Mouse (Mus musculus): Measurements from ENCODE around the gene BC003965.

BC003965 gene

DNA sequence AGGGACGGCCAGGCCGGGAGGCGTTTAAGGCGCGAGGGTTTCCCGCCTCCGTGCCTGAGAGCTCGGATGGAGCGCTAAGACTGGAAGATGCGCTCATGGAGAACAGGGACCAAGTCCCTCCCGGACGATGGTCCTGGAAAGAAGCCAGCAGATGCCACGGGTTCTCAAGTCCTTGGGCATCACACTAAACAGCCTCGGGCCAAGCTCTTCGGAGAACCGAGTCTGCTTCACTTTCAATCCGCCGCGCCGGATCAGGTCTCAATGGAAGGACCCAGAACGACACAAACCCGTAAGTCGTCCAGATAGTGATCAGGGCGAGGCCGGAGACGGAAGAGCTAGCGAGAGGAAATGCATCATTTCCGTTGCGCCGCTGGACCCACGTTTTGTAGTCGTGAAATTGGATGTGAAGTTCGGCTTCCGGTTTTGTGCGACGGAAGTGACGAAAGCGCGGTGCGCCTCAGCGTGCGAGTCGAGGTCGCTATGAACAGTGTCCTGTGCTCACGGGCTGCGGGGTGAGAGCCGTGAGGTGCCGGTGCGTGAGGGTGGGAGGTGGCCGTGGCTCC lies at the start of gene BC003965:
BC003965 (plus strand) TSS at position 426 of the 563 bp plus-strand sequence.
- DNase-seq (ENCODE audit: low read depth), result peak; percentile 93

DNA sequence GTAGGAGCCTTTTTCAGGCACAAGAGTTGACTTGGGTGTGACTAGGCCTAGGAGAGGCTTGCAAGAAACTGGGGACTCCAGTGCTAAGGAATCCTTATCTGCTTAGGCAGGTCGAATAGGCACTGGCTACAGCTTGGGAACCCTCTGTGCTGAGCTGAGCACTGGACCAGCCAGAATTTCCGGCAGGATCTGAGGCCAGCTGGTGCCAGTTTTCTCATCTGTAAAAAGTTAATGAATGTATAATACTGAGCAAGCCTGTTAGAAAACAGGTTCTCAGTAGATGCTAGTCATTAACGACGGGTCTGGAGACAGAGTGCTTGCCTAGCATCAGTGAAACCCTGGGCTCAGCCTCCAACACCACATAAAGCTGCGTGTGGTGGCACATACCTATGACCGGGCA lies 48.7 kb upstream of the BC003965 start:
- DNase-seq (ENCODE audit: low read depth), result no peak

DNA sequence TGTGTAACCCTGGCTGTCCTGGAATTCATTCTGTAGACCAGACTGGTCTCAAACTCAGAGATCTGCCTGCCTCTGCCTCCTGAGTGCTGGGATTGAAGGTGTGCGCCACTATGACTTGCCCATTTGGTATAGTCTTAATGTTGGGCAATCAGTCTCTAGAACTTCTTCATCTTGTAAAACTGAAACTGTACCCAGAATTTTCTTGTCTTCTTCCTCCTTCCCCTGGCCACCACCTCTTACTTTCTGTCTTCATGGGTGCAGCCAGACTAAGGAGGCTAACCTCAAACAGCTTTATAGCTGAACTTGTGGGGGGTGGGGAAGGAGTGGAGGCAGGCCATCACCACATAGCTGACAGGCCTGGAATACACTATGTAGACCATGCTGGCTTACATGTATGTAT lies 45.6 kb upstream of the BC003965 start:
- DNase-seq (ENCODE audit: low read depth), result no peak

DNA sequence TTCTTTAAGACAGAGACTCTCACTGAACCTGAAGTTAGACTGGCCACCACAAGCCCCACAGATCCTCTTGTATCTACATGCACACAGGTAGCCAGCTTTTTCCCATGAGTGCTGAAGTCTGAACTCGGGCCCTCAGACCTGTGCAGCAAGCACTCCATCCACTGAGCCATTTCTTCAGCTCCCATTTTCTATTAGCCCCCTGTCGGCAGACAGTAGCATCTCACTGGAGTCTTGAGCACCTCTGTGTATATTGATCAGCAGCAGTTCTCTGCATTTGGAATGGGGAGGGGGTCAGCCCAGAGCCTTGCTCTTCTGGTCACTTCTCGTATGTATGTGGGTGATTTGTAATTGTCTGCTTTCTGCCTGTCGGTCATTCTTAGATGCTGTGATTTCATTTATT lies 44.4 kb upstream of the BC003965 start:
- DNase-seq (ENCODE audit: low read depth), result no peak

DNA sequence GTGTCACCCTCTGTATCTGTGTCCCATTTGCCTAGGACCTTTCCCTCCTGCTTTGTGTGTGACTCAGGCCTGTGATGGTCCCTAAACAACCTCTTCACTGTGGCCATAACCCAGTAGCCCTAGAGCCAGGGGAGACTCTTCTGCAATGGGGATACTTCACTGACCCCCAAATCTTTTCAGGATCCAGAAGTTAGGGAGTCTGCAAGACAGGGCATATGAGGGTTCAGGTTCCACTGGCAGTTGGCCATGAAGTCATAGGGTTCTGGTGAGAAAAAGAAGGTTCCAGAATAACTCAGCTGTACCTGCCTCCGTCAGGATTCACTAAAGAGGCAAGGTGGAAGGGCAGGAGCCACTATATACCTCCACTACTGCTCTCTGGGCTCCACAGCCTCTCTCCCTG lies 22.2 kb upstream of the BC003965 start, which contains the start of gene Ccdc154:
Ccdc154 (plus strand) TSS at position 301 of the 400 bp plus-strand sequence.
- DNase-seq (ENCODE audit: low read depth), result no peak

DNA sequence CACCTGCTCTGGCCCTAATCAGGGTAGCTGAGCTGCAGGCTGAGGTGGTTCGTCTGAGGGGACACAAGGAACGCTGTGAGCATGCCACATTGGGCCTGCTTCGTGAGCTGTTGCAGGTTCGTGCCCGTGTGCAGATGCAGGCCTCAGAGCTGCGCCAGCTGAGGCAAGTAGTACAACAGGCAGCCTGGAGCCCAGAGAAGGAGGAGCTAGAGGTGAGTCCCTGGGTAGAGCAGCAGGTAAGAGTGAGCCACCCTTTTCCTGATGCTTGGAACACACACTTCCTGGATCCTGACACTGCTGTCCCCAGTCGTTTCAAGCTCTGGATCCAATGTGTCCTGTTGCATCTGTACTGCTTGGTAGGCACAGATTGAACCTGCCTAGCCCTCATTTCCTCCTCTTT lies 21.0 kb upstream of the BC003965 start:
- DNase-seq (ENCODE audit: low read depth), result no peak

DNA sequence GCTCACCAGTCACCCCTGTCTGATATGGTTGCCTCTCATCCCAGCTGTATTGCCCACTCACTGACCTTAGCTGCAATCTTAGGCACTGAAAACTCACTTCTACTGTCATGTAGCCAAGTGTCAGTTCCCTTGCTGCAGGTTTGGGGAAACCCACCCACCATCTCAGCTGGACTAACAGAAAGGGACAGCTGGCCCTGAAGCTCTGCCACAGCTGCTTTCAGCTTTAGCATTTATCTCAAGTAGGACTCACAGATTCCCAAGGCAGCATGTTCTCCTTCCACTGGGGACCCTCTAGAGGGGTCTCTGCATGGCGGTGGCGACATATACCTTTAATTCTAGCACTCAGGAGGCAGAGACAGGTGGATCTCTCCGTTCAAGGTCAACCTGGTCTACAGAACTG lies 19.6 kb upstream of the BC003965 start:
- DNase-seq (ENCODE audit: low read depth), result no peak

DNA sequence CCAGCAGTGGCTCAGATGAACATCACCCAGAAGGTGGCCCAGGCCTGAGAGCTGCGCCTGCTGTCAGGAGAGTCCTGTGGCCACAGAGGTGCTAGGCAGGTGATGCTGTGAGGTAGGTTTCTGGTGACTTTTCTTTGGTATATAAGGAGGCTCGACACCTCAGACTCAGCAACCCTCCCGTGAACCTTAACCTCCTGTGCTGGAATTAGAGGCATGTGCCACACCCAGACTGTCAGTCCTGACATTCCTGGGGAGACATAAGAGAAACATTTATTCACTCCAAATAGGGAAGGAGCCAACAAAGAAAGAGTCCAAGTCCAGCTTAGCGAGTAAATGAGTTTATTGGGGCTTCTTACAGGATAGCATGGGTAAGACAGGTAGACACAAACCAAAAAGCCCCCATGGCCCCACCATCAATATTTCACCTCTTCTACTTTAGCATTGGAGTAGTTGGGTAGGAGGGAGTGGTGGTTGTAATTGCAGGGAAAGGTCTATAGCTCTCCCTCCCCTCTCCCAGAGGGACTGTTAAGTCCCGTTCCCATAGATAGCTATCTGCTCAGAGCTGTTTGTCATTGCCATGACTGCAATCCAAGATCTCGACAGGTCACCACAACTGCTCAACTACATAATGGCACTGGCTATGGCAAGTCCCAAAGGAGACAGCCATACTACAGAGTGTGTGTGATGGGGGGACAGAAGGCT lies 18.2 kb upstream of the BC003965 start:
- DNase-seq (ENCODE audit: low read depth), result no peak

DNA sequence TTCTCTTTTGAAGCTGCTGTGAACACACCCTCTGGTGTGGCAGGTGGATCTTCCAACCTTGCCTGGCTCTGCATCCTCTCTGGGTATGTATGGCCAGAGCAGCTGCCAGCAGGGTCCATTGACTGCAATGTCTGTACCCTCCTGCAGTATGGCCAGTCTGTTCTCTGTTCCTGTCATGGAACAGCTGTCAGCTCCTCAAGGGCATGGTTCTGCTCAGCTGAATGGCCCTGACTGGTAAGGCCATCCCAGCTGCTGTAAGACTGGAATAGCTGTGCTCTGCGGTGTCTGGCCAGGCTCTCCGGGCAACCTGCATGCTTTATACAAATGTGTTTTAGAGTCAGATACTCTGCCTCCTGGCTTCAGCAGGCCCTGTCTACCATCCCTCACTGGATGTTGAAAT lies 14.6 kb upstream of the BC003965 start:
- no peak for DNase-seq (ENCODE audit: low read depth)

DNA sequence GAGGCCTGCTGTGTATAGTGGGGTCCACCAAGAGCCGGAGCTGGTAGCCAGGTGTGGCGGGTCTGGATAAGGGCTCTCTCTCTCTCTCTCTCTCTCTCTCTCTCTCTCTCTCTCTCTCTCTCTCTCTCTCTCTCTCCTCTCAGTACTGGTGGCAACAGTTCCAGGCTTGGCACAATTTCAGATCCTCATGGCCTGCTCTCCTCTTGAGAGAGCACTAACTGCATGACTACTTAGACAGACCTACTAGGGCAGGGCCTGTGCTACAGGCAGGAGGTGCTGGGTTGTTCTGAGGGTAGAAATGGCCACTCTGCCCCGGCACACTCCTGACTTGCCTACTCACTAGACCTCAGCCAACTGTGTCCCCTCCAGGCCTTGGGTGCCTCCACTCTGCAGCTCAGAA lies 11.8 kb upstream of the BC003965 start:
- no peak for DNase-seq (ENCODE audit: low read depth)

DNA sequence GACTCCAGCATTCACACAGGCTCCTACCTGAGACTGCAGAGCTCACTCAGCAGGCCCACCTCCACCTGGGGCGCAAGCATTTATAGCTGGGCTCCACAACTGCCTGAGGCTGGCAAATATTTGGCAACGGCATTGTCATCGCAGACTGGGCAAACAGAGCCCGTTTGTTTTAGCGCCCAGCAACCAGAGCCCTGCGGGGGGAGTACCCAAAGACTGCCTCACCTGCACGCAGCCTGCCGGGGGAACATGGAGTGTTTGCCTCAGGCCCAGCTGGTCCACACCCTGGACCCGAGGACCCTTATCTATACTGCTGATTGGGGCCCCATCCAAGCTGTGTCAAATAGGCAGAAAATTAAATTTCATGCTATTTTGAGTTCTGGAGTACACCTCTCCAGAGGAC lies 8.9 kb upstream of the BC003965 start, which contains the start of gene Gm38655:
Gm38655 (minus strand) TSS at position 61 of the 400 bp plus-strand sequence.
- DNase-seq (ENCODE audit: low read depth), result no peak

DNA sequence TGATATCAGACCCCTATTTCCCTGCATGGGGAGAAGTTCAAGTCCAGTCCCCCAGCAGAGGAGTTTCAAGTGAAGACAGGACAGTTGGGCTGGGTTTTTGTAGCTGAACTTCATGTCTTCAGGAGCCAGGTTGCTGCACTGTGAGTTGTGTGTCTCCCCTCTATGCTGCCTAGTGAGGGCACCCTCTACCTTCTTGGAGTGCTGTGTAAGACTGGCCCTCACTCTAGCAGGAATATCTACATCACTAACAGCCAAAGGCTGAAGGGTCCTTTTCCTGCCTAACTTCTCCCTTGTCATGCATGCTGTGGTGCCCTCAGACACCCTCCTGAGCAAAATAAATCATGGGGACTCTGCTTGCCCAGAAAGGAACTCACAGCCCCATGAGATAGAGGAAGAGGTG lies 1.1 kb upstream of the BC003965 start:
- no peak for DNase-seq (ENCODE audit: low read depth)

DNA sequence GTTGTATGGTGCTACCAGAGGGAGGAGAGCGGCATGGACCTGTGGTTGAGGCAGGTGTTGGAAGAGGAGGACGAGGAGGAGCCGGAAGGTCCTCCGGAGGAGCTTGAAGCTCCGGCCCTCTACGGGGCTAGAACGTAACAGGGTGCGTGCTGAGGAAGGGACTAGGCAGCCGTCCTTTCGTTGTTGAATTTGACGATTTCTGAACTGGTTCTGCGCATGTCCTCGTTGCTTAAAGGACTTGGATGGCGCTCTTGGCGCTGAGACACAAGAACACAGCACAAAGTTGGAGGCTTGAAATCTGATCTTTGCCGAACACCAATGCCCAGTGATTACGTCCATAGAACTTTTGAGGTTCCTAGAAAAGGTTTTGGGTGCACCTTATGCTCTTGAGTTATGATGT lies 607 bp downstream of the BC003965 start:
- no peak for DNase-seq (ENCODE audit: low read depth)

DNA sequence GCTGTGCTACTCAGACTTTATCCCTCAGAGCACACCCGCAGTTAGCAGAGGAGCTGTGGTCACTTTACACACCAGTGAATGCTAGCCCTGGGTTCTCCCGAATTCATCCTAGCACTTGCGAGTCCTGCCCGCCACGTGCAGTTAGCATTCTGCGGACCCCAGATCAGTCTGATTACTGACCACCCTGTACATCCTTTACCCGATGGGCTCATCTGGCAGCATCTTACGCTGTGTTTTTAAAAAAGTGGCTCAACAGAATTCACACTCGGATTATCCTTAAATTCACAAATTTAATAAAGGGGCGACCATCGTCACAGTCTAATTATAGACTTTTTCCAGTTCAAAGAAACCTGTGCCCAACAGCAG lies 3.4 kb downstream of the BC003965 start:
- no peak for DNase-seq (ENCODE audit: low read depth)

DNA sequence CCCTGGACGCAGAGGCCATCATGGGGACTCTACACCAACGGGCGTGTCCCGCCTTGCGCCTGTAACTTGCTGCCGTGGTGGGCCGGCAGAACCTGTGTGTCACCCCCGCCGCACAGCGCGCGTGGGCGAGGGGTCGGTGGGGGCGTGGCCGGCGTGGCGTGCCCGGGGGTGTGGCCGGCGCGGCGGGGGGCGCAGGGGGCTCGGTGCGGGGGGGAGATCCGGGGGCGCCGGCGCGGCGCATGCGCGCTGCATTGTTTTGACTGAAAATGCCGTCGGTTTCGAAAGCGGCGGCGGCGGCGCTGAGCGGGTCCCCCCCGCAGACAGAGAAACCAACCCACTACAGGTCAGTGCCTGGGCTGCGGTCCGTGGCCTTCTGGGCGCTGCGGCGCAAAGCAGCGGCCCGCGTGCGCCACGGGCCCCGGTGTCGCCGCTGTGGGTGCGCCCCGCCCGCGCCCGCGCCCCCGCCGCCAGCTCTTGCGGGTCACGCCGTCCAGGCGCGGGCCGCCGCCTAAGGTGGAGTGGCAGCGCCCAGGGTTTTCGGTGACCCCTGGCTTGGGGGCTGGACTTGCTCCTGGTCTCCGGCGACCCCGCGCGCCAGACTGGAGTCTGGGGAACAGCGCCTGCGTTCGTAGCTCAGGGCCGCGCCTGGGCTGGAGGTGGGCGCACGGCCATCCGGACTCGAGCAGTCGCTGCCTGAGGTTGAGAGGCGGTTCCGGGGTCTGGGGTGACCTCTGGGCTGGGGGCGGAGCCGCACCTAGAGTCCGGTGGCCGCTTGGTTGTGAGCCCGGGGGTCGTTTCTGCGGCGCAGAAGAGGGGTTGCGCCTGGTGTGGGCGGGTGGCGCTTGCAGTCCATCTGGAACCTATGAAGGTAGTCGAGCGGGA lies 4.0 kb downstream of the BC003965 start, which contains the start of gene Unkl:
Unkl (plus strand) TSS at position 248 of the 882 bp plus-strand sequence.
- no peak for DNase-seq (ENCODE audit: low read depth)

DNA sequence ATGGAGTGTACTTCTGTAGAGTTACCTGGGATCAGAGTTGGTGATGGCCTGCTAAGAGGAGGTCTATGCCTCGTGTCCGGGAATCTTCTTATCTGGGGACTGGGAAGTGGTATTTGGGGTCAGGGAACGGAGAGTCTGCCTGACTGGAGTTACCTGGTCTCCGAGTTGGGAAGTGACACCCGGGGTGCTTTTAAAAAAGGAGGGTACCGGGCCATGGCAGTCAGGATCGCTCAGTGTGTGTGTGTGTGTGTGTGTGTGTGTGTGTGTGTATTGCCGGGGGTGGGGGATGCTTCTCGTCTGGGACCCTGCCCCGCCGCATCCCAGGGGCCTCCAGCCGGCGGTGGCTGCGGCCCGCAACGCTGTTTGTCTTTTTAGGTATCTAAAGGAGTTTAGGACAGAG lies 4.7 kb downstream of the BC003965 start:
- no peak for DNase-seq (ENCODE audit: low read depth)

DNA sequence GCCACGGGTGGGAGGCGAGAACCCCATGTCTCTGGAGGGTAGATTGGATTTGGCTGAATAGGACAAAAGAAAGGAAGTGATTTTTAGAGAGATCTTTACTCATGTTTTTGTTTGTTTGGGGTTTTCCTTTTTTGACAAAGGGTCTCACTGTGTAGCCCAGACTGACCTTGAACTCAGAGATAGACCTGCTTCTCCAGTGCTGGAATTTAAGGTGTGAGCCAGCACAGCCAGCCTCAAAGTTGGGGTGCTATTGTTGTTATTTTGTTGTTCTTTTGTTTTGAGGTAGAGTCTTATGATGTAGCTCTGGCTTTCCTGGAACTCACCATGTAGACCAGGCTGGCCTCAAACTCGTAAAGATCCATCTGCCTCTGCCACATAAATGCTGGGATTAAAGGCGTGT lies 18.0 kb downstream of the BC003965 start:
- DNase-seq (ENCODE audit: low read depth), result no peak

DNA sequence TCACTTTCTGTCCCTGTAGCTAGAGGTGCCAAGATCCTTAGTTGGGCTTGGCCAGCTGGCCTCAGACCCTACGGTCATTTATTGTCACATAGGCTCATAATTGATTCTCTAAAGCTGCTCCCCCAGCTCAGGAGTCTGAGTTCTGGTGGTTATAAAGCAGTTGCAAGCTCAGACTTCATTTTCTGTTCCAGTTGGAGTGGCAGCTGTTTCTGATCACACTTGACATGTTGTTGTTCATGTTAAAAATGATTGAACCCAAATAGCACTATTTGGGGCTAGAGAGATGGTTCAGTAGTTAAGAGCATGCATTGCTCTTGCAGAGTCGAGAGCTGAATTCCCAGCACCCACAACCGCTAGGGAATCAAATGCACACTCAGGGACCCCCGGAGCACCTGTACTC lies 25.7 kb downstream of the BC003965 start:
- DNase-seq (ENCODE audit: low read depth), result no peak

DNA sequence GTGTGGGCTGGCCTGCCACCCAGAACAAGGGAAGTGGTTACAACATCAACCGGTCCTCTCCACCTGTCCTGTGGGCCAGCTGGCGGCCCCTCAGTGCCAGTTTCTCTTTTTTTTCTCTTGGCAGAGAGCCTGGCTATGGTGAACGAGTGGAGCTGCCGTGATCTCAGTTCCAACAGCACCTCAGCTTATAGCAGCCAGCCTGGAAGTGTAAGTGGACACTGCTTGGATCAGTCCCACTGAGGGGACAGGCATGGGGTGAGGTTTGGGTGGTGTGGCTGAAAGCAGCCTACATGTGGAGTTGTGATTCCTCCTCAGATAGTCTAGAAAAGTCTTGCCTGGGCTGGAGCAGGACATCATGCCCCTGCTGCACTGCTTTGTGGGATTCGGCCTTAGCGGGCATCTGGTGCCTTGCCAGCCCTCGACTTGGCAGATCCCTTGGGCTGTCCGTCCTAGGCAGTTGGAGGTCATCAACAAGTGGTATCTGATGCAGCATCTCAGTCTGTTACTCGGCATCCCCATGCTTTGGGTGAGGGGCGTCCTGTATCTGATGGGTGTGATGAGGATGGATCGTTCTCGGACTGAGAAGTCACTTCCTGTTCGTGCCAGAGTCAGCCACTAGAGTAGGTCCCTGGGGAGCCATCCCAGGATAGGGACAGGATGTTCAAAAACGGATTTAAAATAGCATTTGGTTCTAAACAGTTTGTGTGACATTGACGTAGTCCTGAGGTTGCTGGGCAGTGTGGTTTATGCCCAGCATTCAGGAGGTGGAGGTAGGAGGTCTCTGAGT lies 26.5 kb downstream of the BC003965 start:
- no peak for DNase-seq (ENCODE audit: low read depth)

DNA sequence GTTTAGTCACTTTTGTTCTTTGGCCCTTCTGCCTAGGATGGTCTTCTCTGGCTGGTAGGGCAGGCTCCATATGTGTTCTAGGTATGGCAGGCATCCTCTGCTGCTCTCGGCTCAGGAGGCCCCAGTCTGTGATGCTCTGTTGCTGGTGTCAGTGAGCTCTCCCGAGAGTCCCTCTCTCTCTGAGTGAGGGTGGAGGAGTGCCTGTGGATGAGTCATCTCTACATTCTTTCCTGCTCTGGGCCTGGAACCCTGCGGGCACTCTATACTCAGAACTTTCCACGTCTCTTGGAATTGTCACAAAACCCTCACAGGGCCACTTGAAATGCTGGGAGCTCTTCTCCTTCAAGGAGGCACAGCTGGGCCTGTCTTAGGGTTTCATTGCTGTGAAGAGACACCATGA lies 27.4 kb downstream of the BC003965 start:
- no peak for DNase-seq (ENCODE audit: low read depth)

DNA sequence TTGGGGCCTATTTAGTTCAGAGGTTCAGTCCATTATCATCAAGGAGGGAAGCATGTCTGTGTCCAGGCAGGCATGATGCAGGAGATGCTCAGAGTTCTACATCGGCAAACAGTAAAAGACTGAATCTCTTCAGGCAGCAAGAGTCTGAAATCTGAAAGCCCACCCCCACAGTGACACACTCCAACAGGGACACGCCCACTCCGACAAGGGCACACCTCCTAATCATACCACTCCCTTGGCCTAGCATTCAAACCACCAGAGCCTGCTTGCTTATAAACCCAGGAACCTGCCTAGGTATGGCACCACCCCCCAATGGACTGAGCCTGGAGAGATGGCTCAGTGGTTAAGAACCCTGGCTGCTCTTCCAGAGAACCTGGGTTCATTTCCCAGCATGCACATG lies 31.1 kb downstream of the BC003965 start:
- DNase-seq (ENCODE audit: low read depth), result no peak

DNA sequence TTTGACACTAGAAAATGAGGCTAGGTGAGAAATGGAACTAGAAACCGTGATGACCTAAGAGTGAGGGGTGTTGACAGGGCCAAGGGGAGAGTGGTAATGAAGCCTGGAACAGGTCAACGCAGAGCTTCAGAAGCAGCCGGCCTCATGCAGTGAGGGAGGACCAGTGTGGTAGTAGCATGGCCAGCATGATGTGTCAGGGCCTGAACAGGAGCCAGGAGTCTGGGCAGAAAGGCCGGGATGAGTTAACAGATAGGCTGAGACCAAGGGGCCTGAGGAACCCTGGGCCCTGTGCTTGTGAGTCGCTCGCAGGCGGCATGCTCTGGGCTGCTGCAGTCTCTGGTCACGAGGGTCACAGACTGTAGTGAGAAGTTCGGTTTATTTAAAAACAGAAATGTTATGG lies 34.6 kb downstream of the BC003965 start:
- no peak for DNase-seq (ENCODE audit: low read depth)

Measured in fibroblast of lung, adult 2 months (primary cell).